Mouse (Mus musculus) frontal cortex, adult (tissue): ENCODE data around the gene Klrc1.
"Not testable (repeated sequence)": the region's sequence is repeated elsewhere in the genome, so short reads cannot be mapped to it uniquely, and the experiment has no call there.

Experiments
- ATAC-seq: cut with Nextera tagmentation; 2 replicates; pipeline ENCODE4 v1.9.2; 2017; ENCODE audit warnings: mild to moderate bottlenecking, moderate library complexity, mixed read lengths; ENCODE audit not compliant: low TSS enrichment

Klrc1 gene

GRCm38 (mm10) chr6:129678873-129679272 is at the start of gene Klrc1:
Gene Klrc1, minus strand, starts transcription at chr6:129678973.
- no peak for ATAC-seq

- ATAC-seq: no peak
Observed at GRCm38 (mm10) chr6:129727237-129727636, 48.5 kb upstream of the Klrc1 start.

GRCm38 (mm10) chr6:129721390-129721789 is 42.6 kb upstream of the Klrc1 start:
- no peak for ATAC-seq

- no peak for ATAC-seq
Observed at GRCm38 (mm10) chr6:129720487-129720886, 41.7 kb upstream of the Klrc1 start.

- no peak for ATAC-seq
Observed at GRCm38 (mm10) chr6:129717032-129717431, 38.3 kb upstream of the Klrc1 start, which contains the start of gene Klri1. Gene Klri1, minus strand, starts transcription at chr6:129717132.

- no peak for ATAC-seq
Observed at GRCm38 (mm10) chr6:129713566-129713965, 34.8 kb upstream of the Klrc1 start.

GRCm38 (mm10) chr6:129691436-129691835 is 12.7 kb upstream of the Klrc1 start:
- not testable (repeated sequence) for ATAC-seq

GRCm38 (mm10) chr6:129680379-129680778 is 1.6 kb upstream of the Klrc1 start:
- ATAC-seq: no peak

GRCm38 (mm10) chr6:129661301-129661700 is 17.5 kb downstream of the Klrc1 start:
- ATAC-seq: not testable (repeated sequence)

GRCm38 (mm10) chr6:129660589-129660988 is 18.2 kb downstream of the Klrc1 start, which contains the start of gene Klrc2:
Gene Klrc2, minus strand, starts transcription at chr6:129660689.
- not testable (repeated sequence) for ATAC-seq

- ATAC-seq: not testable (repeated sequence)
Observed at GRCm38 (mm10) chr6:129644054-129644453, 34.7 kb downstream of the Klrc1 start.

GRCm38 (mm10) chr6:129643237-129643636 is 35.5 kb downstream of the Klrc1 start, which contains the start of gene Klrc3:
Gene Klrc3, minus strand, starts transcription at chr6:129643337.
- ATAC-seq: not testable (repeated sequence)

- ATAC-seq: not testable (repeated sequence)
Observed at GRCm38 (mm10) chr6:129631046-129631445, 47.7 kb downstream of the Klrc1 start.

- no peak for ATAC-seq
Observed at GRCm38 (mm10) chr6:129623735-129624134, 55.0 kb downstream of the Klrc1 start, which contains the start of gene Klrk1. Gene Klrk1, minus strand, starts transcription at chr6:129623864.
